Mouse (Mus musculus): ENCODE measurements at regions not wholly inside any gene's neighbourhood (a gene's known extent, or its start where the extent isn't known, plus 50 kb on each side); places are given as distances from the start of the nearest gene placed in this dataset.

DNA sequence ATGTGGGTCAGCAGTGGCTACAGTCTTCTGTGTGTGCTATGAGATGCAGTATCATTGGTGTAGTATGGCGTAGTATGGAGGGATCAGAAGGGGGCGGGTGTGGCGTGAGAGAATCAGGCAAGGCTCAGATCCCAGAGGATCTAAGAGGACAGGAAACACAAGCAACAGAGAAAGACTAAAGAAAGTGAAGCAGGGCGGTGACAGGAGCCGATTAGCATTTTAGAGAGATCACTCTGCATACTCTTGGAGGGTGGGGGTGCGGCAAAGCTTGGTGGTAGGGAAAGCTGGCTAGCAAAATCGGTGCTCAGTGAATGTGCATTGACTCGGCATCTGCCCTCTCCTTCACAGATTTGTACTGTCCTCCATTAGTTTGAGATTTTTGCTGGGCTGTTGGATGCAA lies 93.1 kb upstream of the Mphosph6 start:
- DNase-seq (ENCODE audit: low read depth) = no peak

DNA sequence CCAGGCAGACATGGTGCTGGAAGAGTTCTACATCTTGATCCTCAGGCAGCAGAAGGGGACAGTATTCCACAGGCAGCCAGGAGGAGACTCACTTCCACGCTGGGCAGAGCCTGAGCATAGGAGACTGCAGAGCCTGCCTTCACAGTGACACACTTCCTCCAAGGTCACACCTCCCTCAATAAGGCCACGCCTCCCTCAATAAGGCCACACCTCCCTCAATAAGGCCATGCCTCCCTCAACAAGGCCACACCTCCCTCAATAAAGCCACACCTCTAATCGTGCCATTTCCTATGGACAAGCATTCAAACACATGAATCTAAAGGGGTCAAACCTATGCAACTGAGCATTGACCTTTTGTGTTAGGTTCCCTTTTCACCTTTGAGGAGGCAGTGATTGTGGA lies 88.5 kb upstream of the Mphosph6 start:
- DNase-seq (ENCODE audit: low read depth) = no peak

DNA sequence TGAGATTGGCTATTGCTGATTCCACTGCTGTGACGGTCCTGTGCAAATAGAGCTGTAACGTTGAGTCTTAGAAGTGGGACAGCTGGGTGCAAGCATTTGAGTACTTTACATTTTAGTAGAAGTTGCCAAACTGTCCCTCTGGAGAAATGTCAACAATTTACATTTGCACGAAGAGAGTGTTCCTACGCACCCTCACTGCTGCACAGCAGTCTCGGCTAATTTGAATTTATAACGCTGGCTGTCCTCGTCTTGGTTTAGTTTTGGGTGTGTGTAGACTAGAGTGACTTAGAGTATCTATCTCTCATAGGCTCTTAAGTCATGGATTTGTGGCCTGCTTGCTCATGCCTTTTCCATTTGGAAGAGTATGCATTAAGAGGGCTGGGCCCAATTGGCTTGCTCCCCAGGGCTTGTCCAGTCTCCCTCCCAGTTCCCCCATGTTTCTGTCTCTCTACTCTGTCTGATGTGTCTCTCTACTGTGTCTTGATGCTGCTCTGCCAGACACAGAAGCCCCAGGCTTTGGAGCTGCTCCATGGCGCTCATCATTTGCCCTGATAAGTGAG lies 79.8 kb upstream of the Mphosph6 start:
- DNase-seq (ENCODE audit: low read depth) = no peak

DNA sequence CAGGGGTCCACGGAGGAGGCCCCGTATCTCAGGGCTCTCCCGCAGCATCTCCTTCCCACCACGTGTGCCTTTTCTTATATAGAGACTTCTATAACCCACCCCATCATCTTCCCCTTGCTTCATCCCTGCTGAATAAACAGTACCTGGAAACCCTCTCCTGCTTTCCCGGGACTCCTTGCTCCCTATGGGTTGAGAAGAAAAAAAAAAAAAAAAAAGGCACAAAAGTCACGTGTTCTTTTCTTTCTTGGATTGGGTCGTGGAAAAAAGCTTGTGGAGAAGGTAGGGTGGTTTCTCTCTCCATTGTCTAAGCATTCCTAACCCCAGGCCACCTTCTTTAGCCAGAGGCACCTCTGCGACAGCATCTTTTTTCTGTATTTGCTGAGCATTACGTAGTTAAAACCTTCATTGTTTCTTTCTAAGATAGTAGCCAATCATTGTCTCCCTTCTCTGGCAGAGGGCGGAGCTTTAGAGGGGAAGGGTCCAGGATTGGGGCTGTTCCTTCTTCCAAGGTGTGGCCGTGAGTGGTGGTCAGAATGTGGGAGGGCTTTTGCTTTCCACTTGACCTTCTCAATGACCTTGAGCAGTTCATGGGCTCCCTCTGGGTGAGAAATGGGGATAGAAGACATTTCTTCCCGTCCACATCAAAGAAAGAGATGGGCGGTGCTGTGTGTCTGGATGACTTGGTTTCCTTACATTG lies 78.7 kb upstream of the Mphosph6 start:
- no peak for DNase-seq (ENCODE audit: low read depth)

DNA sequence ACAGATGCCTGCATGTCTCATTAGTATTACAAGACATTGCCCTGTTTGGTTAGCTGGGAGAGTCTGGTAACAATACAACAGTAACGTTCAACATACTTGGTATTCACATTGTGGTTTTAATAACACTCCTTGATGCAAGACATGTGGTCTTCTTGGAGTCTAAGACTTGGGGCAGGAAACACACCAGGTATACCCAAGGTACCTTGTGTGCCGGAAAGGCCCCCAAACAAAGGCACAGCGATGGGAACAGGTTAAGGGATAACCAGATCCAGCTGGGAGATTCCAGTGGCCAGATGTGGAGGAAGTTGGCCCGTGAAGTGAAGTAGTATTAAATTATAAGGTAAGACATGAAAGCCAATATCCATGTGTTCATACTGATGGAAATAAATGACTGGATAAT lies 71.9 kb upstream of the Mphosph6 start:
- DNase-seq (ENCODE audit: low read depth) = no peak

DNA sequence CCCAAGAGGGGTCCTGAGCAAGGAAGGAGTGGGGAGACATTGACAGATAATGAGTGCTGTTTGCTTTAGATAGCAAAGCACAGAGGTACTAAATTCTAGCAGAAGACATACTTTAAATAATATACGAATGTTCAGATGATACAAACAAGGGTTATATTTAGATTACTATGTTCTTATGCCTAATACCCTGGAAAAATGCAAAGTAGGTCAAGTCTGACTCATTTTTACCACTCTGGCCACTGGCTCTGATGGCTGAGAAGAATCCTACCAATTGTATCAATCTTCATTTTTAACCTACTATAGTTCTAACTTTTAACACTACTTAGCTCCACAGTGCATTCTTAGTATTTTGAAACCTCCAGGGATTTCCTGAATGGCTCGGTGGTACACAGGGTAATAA lies 65.4 kb upstream of the Mphosph6 start:
- no peak for DNase-seq (ENCODE audit: low read depth)

DNA sequence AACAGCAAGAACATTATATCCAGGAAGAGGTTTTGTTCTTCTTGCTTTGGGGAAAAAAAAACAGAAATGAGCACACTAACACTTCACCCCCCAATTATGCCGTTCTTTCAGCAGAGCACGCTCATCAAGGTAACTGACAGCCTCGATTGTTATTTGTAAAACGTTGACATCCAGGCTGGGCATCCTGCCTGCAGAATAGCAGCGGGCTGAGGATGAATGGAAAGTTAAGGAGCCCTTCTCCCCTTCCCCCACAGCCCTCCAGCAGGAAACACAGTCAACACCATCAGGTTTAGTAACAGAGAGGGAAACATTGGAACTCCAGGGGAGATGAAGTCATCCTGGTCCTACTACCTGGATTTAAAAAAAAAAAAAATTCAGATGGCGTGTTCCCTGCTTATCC lies 63.3 kb upstream of the Mphosph6 start:
- no peak for DNase-seq (ENCODE audit: low read depth)

DNA sequence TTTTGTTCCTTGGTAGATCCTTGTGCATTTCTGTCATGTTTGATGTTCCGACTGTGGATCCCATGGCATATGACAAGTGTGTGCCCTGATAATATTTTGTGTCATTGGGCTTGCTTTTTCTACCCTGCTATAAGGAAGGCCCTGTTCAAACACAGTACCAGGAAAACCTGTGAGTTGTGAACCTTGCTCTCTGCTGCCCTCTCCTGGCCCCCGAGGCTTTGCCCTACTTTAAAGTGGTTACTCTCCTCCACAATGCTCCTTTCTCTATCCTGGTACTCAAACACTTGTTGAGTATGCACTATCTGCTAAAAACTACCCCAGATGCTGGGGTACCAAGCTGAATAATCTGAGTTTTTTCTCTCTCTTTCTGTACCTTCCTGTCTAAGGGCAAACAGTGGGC lies 62.1 kb upstream of the Mphosph6 start:
- DNase-seq (ENCODE audit: low read depth) = peak; percentile 4

DNA sequence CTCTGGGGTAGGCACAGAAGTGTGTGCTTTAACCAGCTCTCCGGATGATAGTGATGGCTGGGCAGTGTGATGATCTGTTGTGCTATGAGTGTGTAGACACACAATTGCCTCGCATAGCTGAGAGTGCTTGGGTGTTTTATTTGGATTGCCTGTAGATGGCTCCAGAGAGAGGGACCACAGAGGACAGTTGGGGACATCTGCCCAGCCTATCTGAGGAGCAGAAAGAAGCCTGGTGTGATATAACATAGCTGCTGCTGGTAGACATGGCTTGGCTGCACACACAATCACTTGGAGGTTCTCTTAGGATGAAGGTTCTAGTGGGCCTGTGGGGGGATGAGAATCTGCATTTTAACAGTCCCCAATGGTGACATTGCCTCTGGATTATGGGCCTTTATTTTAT lies 60.6 kb upstream of the Mphosph6 start:
- no peak for DNase-seq (ENCODE audit: low read depth)

DNA sequence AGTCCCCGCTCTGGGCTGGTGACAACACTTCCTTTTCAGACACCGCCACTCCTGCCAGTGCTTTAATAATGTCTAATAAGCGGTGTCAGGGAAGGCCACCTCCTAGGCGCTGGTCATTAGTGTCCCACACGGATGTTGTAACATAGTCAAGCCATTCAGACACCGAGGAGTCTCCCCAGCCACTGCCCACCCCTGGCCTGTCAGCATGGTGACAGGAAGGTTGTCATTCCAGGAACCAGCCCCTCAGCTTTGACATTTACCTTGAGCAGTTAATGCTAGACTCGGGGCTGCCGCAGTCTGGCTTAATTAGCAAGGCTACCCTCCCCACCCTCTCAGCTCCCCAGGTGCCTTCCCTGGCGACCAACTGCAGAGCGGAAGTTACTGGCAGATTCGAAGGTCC lies 58.0 kb upstream of the Mphosph6 start:
- DNase-seq (ENCODE audit: low read depth) = no peak

DNA sequence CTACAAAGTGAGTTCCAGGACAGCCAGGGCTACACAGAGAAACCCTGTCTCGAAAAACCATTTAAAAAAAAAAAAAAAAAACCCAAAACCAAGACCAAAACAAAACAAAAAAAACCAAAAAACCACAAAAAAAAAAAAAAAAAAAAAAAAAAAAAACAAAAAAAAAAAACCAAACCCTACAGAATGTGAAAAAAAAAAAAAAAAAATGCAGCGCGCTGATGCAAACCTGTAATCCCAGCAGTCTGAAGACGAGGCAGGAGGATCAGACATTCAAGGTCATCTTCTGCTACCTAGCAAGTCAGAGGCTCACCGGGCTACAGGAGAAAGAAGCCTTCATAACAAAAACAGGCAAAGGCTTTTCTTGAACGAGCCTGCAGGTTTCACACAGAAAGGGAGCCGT lies 57.4 kb upstream of the Mphosph6 start:
- no peak for DNase-seq (ENCODE audit: low read depth)

DNA sequence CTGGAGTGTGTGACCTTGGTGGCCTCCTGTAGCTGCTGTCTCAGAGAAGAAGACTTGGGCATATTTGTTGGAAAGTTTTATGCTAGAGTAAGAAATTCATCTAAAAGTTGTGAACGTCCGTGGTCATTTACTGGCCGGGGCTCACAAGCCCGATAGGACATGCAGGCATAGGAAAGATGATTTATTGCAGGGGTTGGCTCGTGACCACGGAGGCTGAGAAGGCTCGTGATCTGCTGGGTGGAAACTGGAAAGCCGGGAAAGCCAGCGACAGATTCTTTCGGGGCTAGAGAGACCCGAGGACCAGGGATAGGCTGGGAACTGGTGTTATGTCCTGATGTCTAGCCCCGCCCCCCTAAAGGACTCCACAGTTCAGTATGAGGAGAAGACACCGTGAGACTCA lies 54.4 kb upstream of the Mphosph6 start:
- no peak for DNase-seq (ENCODE audit: low read depth)

DNA sequence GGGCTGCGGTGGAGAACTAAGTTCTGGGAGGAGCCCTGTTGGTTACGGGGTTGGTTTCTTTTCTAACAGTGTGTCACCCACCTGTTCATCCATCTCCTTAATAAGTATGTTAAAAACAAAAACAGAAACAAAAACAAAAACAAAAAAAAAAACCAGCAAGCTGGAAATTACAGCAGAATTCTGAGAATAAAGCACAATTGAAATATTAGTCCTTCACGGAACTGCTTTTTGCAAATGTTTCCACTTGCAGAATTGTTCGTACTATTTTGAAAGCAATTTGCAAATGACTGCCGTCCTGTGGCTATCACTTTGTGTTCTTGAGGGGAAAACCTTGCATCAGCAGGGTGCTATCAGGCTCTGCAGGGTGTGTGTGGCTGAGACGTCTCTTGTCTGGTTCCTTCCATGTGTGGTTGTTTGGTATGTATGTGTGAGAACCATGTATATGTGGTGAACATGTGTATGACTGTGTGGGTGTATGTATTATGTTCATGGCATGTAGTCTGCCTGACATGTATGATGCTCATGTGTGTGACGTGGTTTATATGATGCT lies 53.3 kb upstream of the Mphosph6 start:
- DNase-seq (ENCODE audit: low read depth) = no peak

DNA sequence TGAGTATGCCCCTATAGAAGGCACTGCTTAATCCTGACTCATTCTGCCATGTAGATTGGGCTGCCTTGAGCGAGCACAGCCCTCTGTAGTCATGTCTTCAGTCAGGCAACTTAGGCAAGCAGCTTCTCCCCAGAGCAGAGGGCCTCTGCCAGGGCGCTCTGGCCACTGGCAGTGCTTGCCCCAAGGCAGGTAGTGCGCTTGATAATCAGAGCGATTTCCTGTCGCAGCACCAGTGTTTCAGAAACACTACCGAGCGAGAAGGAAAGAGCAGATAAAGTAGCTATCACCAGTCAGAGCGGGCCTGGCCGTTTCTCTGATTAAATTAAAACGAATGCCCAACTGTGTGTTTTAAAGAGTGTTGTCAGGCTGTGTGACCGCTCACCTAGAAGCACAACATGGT lies 52.6 kb upstream of the Mphosph6 start:
- DNase-seq (ENCODE audit: low read depth) = no peak

DNA sequence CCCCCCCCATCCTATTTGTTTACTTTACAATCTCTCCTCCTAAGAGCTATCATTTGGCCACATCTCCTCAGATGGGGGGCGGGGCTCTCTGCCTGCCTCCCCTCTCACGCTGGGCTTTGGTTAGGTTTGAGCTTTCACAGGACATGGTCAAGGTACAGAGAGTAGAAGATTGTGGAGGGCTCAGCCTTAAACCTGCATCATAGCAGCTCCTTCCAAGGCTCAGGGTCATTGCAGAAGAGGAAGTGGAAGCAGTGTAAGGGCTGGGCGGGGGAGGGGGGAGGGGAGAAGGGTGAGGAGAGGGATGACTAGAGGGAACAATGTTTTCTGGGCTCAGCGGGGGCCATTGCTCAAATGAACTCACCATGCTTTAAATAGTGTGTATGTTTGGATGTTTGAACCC lies 51.7 kb upstream of the Mphosph6 start:
- no peak for DNase-seq (ENCODE audit: low read depth)

DNA sequence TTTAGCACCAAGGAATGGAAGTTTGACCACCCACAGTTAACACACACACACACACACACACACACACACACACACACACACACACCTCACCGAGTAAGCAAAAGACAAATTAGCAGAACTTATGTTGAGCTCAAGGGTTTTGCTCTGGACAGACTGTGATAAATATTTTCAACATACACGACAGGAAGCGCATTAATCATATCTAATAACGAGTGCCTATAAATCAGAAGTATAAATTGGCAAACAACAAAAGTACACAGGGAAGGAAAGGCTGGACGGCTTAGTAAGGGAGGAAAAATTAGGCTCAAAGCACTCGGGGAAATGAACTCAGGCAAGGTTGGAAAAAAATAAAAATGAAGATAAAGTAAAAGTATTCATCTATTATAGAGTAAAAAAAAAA lies 50.8 kb upstream of the Mphosph6 start:
- DNase-seq (ENCODE audit: low read depth) = no peak
